Mouse (Mus musculus) lung, embryonic 14.5 days (tissue): Measurements from ENCODE around the gene Mettl23. TPM values are rescaled to one million over a fixed set of nuclear protein-coding genes. Genes with fewer than 3 reads are reported as not detected.
A peak's percentile ranks its signal among the peaks of the same experiment; 100 is the strongest.

ENCODE experiments used
- ATAC-seq: fragments of 200-750 bp; cut with Nextera tagmentation; 2 replicates; pipeline ENCODE4 v1.8.0; 2017; ENCODE audit warnings: mild to moderate bottlenecking, moderate TSS enrichment, moderate library complexity; ENCODE audit not compliant: insufficient read depth
- DNase-seq: peaks from one replicate; pipeline ENCODE4 v3.0.0-alpha.2; 2015
- H3K27ac ChIP-seq: fragments of 300-500 bp; sonication (generic); 2 replicates; pipeline ENCODE4 v1.5.1; 2014; ENCODE audit warnings: low read depth, mild to moderate bottlenecking, moderate library complexity
- H3K27me3 ChIP-seq: fragments of 300-500 bp; sonication (generic); 2 replicates; pipeline ENCODE4 v1.6.1; 2014; ENCODE audit warnings: low read length, control low read depth; ENCODE audit not compliant: insufficient read depth
- H3K36me3 ChIP-seq: fragments of 300-500 bp; sonication (generic); 2 replicates; pipeline ENCODE4 v1.6.1; 2014; ENCODE audit warnings: control low read depth; ENCODE audit not compliant: insufficient read depth
- H3K4me1 ChIP-seq: fragments of 300-500 bp; sonication (generic); 2 replicates; pipeline ENCODE4 v1.6.1; 2014; ENCODE audit warnings: antibody characterized with exemption, control low read depth; ENCODE audit not compliant: insufficient read depth
- H3K4me2 ChIP-seq: fragments of 300-500 bp; sonication (generic); 2 replicates; pipeline ENCODE4 v1.6.1; 2014; ENCODE audit warnings: mild to moderate bottlenecking
- H3K4me3 ChIP-seq: fragments of 300-500 bp; sonication (generic); 2 replicates; pipeline ENCODE4 v1.5.1; 2014; ENCODE audit warnings: low read depth, low read length
- H3K9ac ChIP-seq: fragments of 300-500 bp; sonication (generic); 2 replicates; pipeline ENCODE4 v1.6.1; 2014
- H3K9me3 ChIP-seq: fragments of 300-500 bp; sonication (generic); 2 replicates; pipeline ENCODE4 v1.6.1; 2016; ENCODE audit warnings: low read depth, low read length, control low read depth
- CTCF ChIP-seq: IDR thresholded peaks from 2 replicates; pipeline ENCODE4 v1.5.1; 2016; ENCODE audit warnings: antibody characterized with exemption, low read depth
- WGBS: fragments of 180-500 bp; shearing (Covaris S2); extraction: QIAGEN DNeasy Blood & Tissue Kit; methylation state at CpG from one replicate; pipeline ENCODE4 v1.1.7; 2014; 5-methylcytosine and 5-hydroxymethylcytosine counted together
- polyA plus RNA-seq: library from polyadenylated mRNA; unstranded; fragments of >200 nt; fragmentation: Nextera tagmentation; extraction: Ambion mirVana; gene quantifications from 2 replicates; pipeline ENCODE4 v1.2.1, GENCODE M21; 2014

Mettl23 gene
- polyA plus RNA-seq, 1 experiment from 2014 or later: 62.2 TPM

GRCm38 (mm10) chr11:116851576-116852290 lies 8.7 kb downstream of the Mettl23 start:
- H3K9me3 ChIP-seq: no peaks in the 10 kb centered on the region
- no peak for TF ChIP-seq CTCF
- ATAC-seq (no peak), DNase-seq (peak; percentile 36)
- H3K4me1 ChIP-seq: no peaks in the 10 kb centered on the region
- H3K4me3 ChIP-seq: peak overlapping the region; percentile 81
- peak overlapping the region; percentile 93 for H3K9ac ChIP-seq
- no peaks in the 10 kb centered on the region for H3K27me3 ChIP-seq
- 1% methylated on average over 29 of the region's 29 CpGs for WGBS
- peaks cover 49% of the 10 kb centered on the region for H3K36me3 ChIP-seq
- H3K27ac ChIP-seq: peak overlapping the region; percentile 99
- peak overlapping the region; percentile 92 for H3K4me2 ChIP-seq

GRCm38 (mm10) chr11:116852291-116852890 lies 9.3 kb downstream of the Mettl23 start, which contains the start of gene Mfsd11:
Gene Mfsd11, plus strand, starts transcription at chr11:116852440.
- peaks cover 45% of the 10 kb centered on the region for H3K36me3 ChIP-seq
- H3K9ac ChIP-seq: peak within 1 kb of the TSS; percentile 93
- DNase-seq: peak; percentile 84
- H3K27ac ChIP-seq: peak within 1 kb of the TSS; percentile 99
- no peaks in the 10 kb centered on the region for H3K4me1 ChIP-seq
- H3K27me3 ChIP-seq: no peaks in the 10 kb centered on the region
- H3K9me3 ChIP-seq: no peaks in the 10 kb centered on the region
- peak within 1 kb of the TSS; percentile 92 for H3K4me2 ChIP-seq
- ATAC-seq: peak; percentile 61
- H3K4me3 ChIP-seq: peak within 1 kb of the TSS; percentile 81
- WGBS: under 1% methylated on average over 78 of the region's 91 CpGs
- TF ChIP-seq CTCF: no peak

GRCm38 (mm10) chr11:116852891-116853511 lies 9.9 kb downstream of the Mettl23 start, which contains the start of gene Srsf2:
Gene Srsf2, minus strand, starts transcription at chr11:116853094.
- TF ChIP-seq CTCF: no peak

GRCm38 (mm10) chr11:116853512-116853928 lies 10.4 kb downstream of the Mettl23 start:
- ATAC-seq: peak; percentile 90
- H3K4me1 ChIP-seq: no peaks in the 10 kb centered on the region
- H3K27ac ChIP-seq: peak overlapping the region; percentile 99
- peaks cover 38% of the 10 kb centered on the region for H3K36me3 ChIP-seq
- TF ChIP-seq CTCF: no peak
- H3K4me2 ChIP-seq: peak overlapping the region; percentile 92
- no peaks in the 10 kb centered on the region for H3K27me3 ChIP-seq
- WGBS: under 1% methylated on average over 36 of the region's 36 CpGs
- H3K9ac ChIP-seq: peak overlapping the region; percentile 93
- no peaks in the 10 kb centered on the region for H3K9me3 ChIP-seq
- DNase-seq: peak; percentile 97
- H3K4me3 ChIP-seq: peak overlapping the region; percentile 81

More at GRCm38 (mm10) chr11:116852891-116853511, 9.9 kb downstream of the Mettl23 start, which contains the start of gene Srsf2:
- peak; percentile 98 for DNase-seq
- under 1% methylated on average over 68 of the region's 74 CpGs for WGBS
- Histone ChIP-seq H3K27me3 (no peaks in the 10 kb centered on the region), H3K9me3 (no peaks in the 10 kb centered on the region), H3K9ac (peak within 1 kb of the TSS; percentile 93), H3K4me2 (peak within 1 kb of the TSS; percentile 92), H3K36me3 (peaks cover 42% of the 10 kb centered on the region), H3K4me1 (no peaks in the 10 kb centered on the region), H3K27ac (peak within 1 kb of the TSS; percentile 99), H3K4me3 (peak within 1 kb of the TSS; percentile 81)
- peak; percentile 88 for ATAC-seq

- peak overlapping the region; percentile 92 for H3K4me2 ChIP-seq
- no peaks in the 10 kb centered on the region for H3K9me3 ChIP-seq
- no peak overlapping the region for H3K27ac ChIP-seq
- no peaks in the 10 kb centered on the region for H3K4me1 ChIP-seq
- DNase-seq: no peak
- H3K9ac ChIP-seq: peak overlapping the region; percentile 93
- no peaks in the 10 kb centered on the region for H3K27me3 ChIP-seq
- H3K4me3 ChIP-seq: peak overlapping the region; percentile 81
- no peak for TF ChIP-seq CTCF
- ATAC-seq: no peak
- H3K36me3 ChIP-seq: peaks cover 36% of the 10 kb centered on the region
- WGBS: 30% methylated on average over 10 of the region's 10 CpGs
Measured at GRCm38 (mm10) chr11:116854279-116854678, 11.2 kb downstream of the Mettl23 start.

- peaks cover 36% of the 10 kb centered on the region for H3K36me3 ChIP-seq
- DNase-seq (no peak), ATAC-seq (no peak)
- WGBS: 49% methylated on average over 12 of the region's 12 CpGs
- no peak overlapping the region for H3K9ac ChIP-seq
- H3K9me3 ChIP-seq: no peaks in the 10 kb centered on the region
- H3K4me2 ChIP-seq: no peak overlapping the region
- H3K4me1 ChIP-seq: no peaks in the 10 kb centered on the region
- TF ChIP-seq CTCF: no peak
- H3K27ac ChIP-seq: no peak overlapping the region
- no peaks in the 10 kb centered on the region for H3K27me3 ChIP-seq
- no peak overlapping the region for H3K4me3 ChIP-seq
Measured at GRCm38 (mm10) chr11:116857183-116857850, 14.2 kb downstream of the Mettl23 start.
